Mouse (Mus musculus) liver, embryonic 11.5 days (tissue): ENCODE measurements around the gene Suv39h1. TPM values are rescaled to one million over a fixed set of nuclear protein-coding genes. Genes with fewer than 3 reads are reported as not detected.

Source experiments
- ATAC-seq: fragments of 200-750 bp; cut with Nextera tagmentation; replicated peaks from 2 replicates; pipeline ENCODE4 v1.8.0; 2017; ENCODE audit warnings: moderate number of reproducible peaks, mild to moderate bottlenecking, moderate TSS enrichment, moderate library complexity; ENCODE audit not compliant: low FRiP score
- DNase-seq: peaks from one replicate; pipeline ENCODE4 v3.0.0-alpha.2; 2017; ENCODE audit warnings: low spot score
- H3K27ac ChIP-seq: fragments of 300-500 bp; sonication (generic); 2 replicates; pipeline ENCODE4 v1.5.1; 2014; ENCODE audit warnings: mild to moderate bottlenecking, low read depth, low read length, control low read depth
- H3K27me3 ChIP-seq: fragments of 300-500 bp; sonication (generic); replicated peaks from 2 replicates; pipeline ENCODE4 v1.6.1; 2014; ENCODE audit warnings: low read length, mixed read lengths; ENCODE audit not compliant: control insufficient read depth, insufficient read depth
- H3K36me3 ChIP-seq: fragments of 300-500 bp; sonication (generic); 2 replicates; pipeline ENCODE4 v1.6.1; 2014; ENCODE audit warnings: mild to moderate bottlenecking, low read length, moderate library complexity, mixed read lengths; ENCODE audit not compliant: control insufficient read depth, insufficient read depth
- H3K4me1 ChIP-seq: fragments of 300-500 bp; sonication (generic); replicated peaks from 2 replicates; pipeline ENCODE4 v1.6.1; 2014; ENCODE audit warnings: low read length, mixed read lengths; ENCODE audit not compliant: control insufficient read depth, insufficient read depth
- H3K4me2 ChIP-seq: fragments of 300-500 bp; sonication (generic); 2 replicates; pipeline ENCODE4 v1.6.1; 2014; ENCODE audit warnings: mild to moderate bottlenecking, control low read depth, moderate library complexity
- H3K4me3 ChIP-seq: fragments of 300-500 bp; sonication (generic); 2 replicates; pipeline ENCODE4 v1.5.1; 2014; ENCODE audit warnings: low read depth, low read length, control low read depth
- H3K9ac ChIP-seq: fragments of 300-500 bp; sonication (generic); 2 replicates; pipeline ENCODE4 v1.6.1; 2014; ENCODE audit warnings: low read depth, low read length, control low read depth
- H3K9me3 ChIP-seq: fragments of 300-500 bp; sonication (generic); 2 replicates; pipeline ENCODE4 v1.6.1; 2016; ENCODE audit warnings: low read length, inconsistent platforms, mixed read lengths; ENCODE audit not compliant: control insufficient read depth
- WGBS: fragments of 180-500 bp; shearing (Covaris S2); extraction: QIAGEN DNeasy Blood & Tissue Kit; methylation state at CpG from one replicate; pipeline ENCODE4 v1.1.7; 2014; 5-methylcytosine and 5-hydroxymethylcytosine counted together
- polyA plus RNA-seq: library from polyadenylated mRNA; unstranded; fragments of >200 nt; fragmentation: Nextera tagmentation; extraction: Ambion mirVana; gene quantifications from 2 replicates; pipeline ENCODE4 v1.2.1, GENCODE M21; 2014

Gene Suv39h1
- 81.5 and 83.6 TPM in 2 replicates for polyA plus RNA-seq

- 18% methylated on average over 46 of the region's 46 CpGs for WGBS
- peak; percentile 97 for ATAC-seq
- peak within 1 kb of the TSS; percentile 86 for H3K27ac ChIP-seq
- H3K4me3 ChIP-seq: peak within 1 kb of the TSS; percentile 73
- DNase-seq: peak; percentile 82
- H3K9me3 ChIP-seq: no peaks in the 10 kb centered on the region
- peaks cover 4% of the 10 kb centered on the region; the same call in 1 of the 2 replicates for H3K36me3 ChIP-seq
- peak within 1 kb of the TSS; percentile 84 for H3K9ac ChIP-seq
- peak within 1 kb of the TSS; percentile 72 for H3K4me2 ChIP-seq
- H3K4me1 ChIP-seq: peaks cover 3% of the 10 kb centered on the region; the same call in 1 of the 2 replicates
- H3K27me3 ChIP-seq: no peaks in the 10 kb centered on the region
Measured at GRCm38 (mm10) chrX:8074430-8075014, at the start of gene Suv39h1. TSS of gene Suv39h1 (minus strand) at chrX:8074760.

- Histone ChIP-seq H3K27me3 (no peaks in the 10 kb centered on the region), H3K27ac (no peak overlapping the region), H3K4me3 (no peak overlapping the region), H3K9ac (no peak overlapping the region), H3K36me3 (peaks cover 5% of the 10 kb centered on the region; the same call in 1 of the 2 replicates), H3K4me1 (no peaks in the 10 kb centered on the region), H3K4me2 (no peak overlapping the region), H3K9me3 (no peaks in the 10 kb centered on the region)
- WGBS: 80% methylated on average over 6 of the region's 6 CpGs
- no peak for ATAC-seq
- no peak for DNase-seq
Measured at GRCm38 (mm10) chrX:8123821-8124470, 49.4 kb upstream of the Suv39h1 start.

GRCm38 (mm10) chrX:8117264-8117663 lies 42.7 kb upstream of the Suv39h1 start:
- H3K4me3 ChIP-seq: no peak overlapping the region
- no peak overlapping the region for H3K9ac ChIP-seq
- no peak for ATAC-seq
- no peak for DNase-seq
- no peak overlapping the region for H3K27ac ChIP-seq
- H3K36me3 ChIP-seq: no peaks in the 10 kb centered on the region
- no peaks in the 10 kb centered on the region for H3K4me1 ChIP-seq
- no peaks in the 10 kb centered on the region for H3K27me3 ChIP-seq
- H3K9me3 ChIP-seq: no peaks in the 10 kb centered on the region
- H3K4me2 ChIP-seq: no peak overlapping the region

GRCm38 (mm10) chrX:8115275-8115674 lies 40.7 kb upstream of the Suv39h1 start:
- WGBS: 66% methylated on average over 4 of the region's 4 CpGs
- Histone ChIP-seq H3K9me3 (no peaks in the 10 kb centered on the region), H3K27me3 (no peaks in the 10 kb centered on the region), H3K36me3 (no peaks in the 10 kb centered on the region), H3K4me1 (no peaks in the 10 kb centered on the region), H3K4me2 (no peak overlapping the region), H3K4me3 (no peak overlapping the region), H3K9ac (no peak overlapping the region), H3K27ac (no peak overlapping the region)
- ATAC-seq (no peak), DNase-seq (no peak)

GRCm38 (mm10) chrX:8105019-8105418 lies 30.5 kb upstream of the Suv39h1 start:
- H3K27me3 ChIP-seq: no peaks in the 10 kb centered on the region
- no peak for DNase-seq
- H3K4me2 ChIP-seq: no peak overlapping the region
- no peaks in the 10 kb centered on the region for H3K9me3 ChIP-seq
- H3K4me3 ChIP-seq: no peak overlapping the region
- no peak overlapping the region for H3K27ac ChIP-seq
- H3K36me3 ChIP-seq: no peaks in the 10 kb centered on the region
- 92% methylated on average over 3 of the region's 3 CpGs for WGBS
- no peak for ATAC-seq
- H3K9ac ChIP-seq: no peak overlapping the region
- peaks cover 8% of the 10 kb centered on the region for H3K4me1 ChIP-seq

GRCm38 (mm10) chrX:8102213-8102668 lies 27.7 kb upstream of the Suv39h1 start:
- H3K9ac ChIP-seq: no peak overlapping the region
- H3K27ac ChIP-seq: peak overlapping the region; percentile 55; the same call in 1 of the 2 replicates
- DNase-seq: no peak
- H3K4me1 ChIP-seq: peaks cover 8% of the 10 kb centered on the region
- no peaks in the 10 kb centered on the region for H3K9me3 ChIP-seq
- ATAC-seq: peak; percentile 93
- 32% methylated on average over 7 of the region's 7 CpGs for WGBS
- H3K36me3 ChIP-seq: no peaks in the 10 kb centered on the region
- no peak overlapping the region; the same call in 1 of the 2 replicates for H3K4me2 ChIP-seq
- H3K4me3 ChIP-seq: no peak overlapping the region
- no peaks in the 10 kb centered on the region for H3K27me3 ChIP-seq

GRCm38 (mm10) chrX:8101017-8101416 lies 26.5 kb upstream of the Suv39h1 start:
- Histone ChIP-seq H3K36me3 (no peaks in the 10 kb centered on the region), H3K4me1 (peaks cover 8% of the 10 kb centered on the region), H3K27ac (peak overlapping the region; percentile 19; the same call in 1 of the 2 replicates), H3K4me2 (no peak overlapping the region; the same call in 1 of the 2 replicates), H3K4me3 (no peak overlapping the region), H3K9me3 (no peaks in the 10 kb centered on the region), H3K27me3 (no peaks in the 10 kb centered on the region), H3K9ac (no peak overlapping the region)
- peak; percentile 37 for DNase-seq
- ATAC-seq: no peak
- 18% methylated on average over 3 of the region's 3 CpGs for WGBS

- WGBS: 56% methylated on average over 4 of the region's 4 CpGs
- Histone ChIP-seq H3K36me3 (no peaks in the 10 kb centered on the region), H3K4me3 (no peak overlapping the region), H3K4me1 (peaks cover 8% of the 10 kb centered on the region), H3K27me3 (no peaks in the 10 kb centered on the region), H3K27ac (no peak overlapping the region), H3K9me3 (no peaks in the 10 kb centered on the region), H3K4me2 (no peak overlapping the region), H3K9ac (no peak overlapping the region)
- ATAC-seq (no peak), DNase-seq (no peak)
Measured at GRCm38 (mm10) chrX:8099435-8099834, 24.9 kb upstream of the Suv39h1 start.
